Mouse (Mus musculus) brain, embryonic 14.5 days (tissue): ENCODE measurements at regions not wholly inside any gene's neighbourhood (a gene's known extent, or its start where the extent isn't known, plus 50 kb on each side); places are given as distances from the start of the nearest gene placed in this dataset.
A peak's percentile ranks its signal among the peaks of the same experiment; 100 is the strongest.

Experiments used
- CTCF ChIP-seq: fragments of 200-500 bp; IDR thresholded peaks from 2 replicates; pipeline ENCODE4 v1.5.1; 2012; ENCODE audit warnings: inconsistent platforms, mild to moderate bottlenecking, moderate library complexity, borderline replicate concordance; ENCODE audit not compliant: insufficient read depth, insufficient read length; ENCODE audit errors: extremely low read depth
- POLR2A ChIP-seq: fragments of 200-500 bp; IDR thresholded peaks from 2 replicates; pipeline ENCODE4 v1.6.1; 2012; ENCODE audit warnings: mild to moderate bottlenecking, inconsistent platforms, borderline replicate concordance; ENCODE audit not compliant: poor library complexity, insufficient read depth, insufficient read length, severe bottlenecking; ENCODE audit errors: extremely low read depth

GRCm38 (mm10) chr2:161185122-161185521 lies 76.2 kb upstream of the Chd6 start:
- TF ChIP-seq POLR2A (no peak), CTCF (peak; percentile 69; the same call in 1 of the 2 replicates)
